Mouse (Mus musculus) yolk sac, embryonic 10.5 days (tissue): ENCODE data around the gene Aim2.

Source experiments
- DNase-seq: peaks from one replicate; pipeline ENCODE4 v3.0.0-alpha.2; 2017; ENCODE audit warnings: low spot score

Gene Aim2

GRCm38 (mm10) chr1:173389901-173390401 is 39.3 kb downstream of the Aim2 start:
- peak; percentile 25 for DNase-seq

DNA sequence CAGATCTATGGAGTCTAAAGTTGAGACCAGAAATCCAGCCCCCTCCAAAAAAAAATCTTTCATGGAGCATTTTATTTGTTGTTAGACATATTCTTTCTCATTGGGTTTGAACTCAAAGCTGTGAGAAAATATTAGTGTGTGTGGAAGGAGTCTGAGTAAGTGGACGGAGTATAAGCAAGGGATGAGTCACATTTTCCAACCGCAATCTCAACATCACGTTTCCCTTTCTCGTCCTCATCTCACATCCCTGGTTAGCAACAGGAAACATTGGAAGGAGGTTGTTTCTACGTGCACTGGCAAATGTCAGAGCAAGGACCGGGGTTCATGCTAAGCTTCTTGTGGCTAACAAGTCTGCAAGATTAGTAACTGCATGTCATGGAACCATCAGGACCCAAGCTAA is 41.1 kb downstream of the Aim2 start:
- DNase-seq: no peak

DNA sequence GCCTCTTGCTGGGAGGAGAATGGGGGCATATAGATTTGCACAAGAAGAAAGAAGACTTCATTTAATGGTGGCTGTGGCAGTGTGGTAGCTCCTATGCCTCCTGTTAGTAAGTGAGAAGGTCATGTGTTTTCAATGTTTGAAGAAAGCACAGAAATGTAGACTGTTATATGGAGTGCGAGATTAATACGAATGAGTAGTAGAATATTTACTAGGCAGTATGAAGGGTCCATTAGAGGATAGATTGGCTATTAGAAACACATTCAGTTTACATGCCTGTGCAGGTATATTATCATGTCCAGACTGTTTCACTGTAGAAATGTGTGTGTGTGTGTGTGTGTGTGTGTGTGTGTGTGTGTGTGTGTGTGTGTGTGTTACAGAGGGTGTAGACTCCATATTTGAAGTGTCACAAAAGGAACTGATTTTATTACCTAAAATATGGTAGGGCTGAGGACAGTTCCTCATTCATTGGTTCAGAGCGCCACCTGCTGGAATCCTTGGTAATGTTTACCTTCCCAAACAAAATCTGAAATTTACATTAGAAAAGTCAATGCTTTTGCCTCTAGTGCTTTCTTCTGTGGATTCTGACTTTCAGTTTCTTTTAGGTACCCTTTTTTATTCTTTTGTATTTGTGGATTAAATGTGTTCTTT is 47.8 kb downstream of the Aim2 start:
- DNase-seq: no peak

GRCm38 (mm10) chr1:173404696-173405309 is 54.1 kb downstream of the Aim2 start:
- no peak for DNase-seq

- DNase-seq: no peak
Observed at GRCm38 (mm10) chr1:173409066-173409465, 58.4 kb downstream of the Aim2 start.

GRCm38 (mm10) chr1:173411863-173412262 is 61.2 kb downstream of the Aim2 start:
- DNase-seq: no peak

- no peak for DNase-seq
Observed at GRCm38 (mm10) chr1:173414631-173415030, 64.0 kb downstream of the Aim2 start.

DNA sequence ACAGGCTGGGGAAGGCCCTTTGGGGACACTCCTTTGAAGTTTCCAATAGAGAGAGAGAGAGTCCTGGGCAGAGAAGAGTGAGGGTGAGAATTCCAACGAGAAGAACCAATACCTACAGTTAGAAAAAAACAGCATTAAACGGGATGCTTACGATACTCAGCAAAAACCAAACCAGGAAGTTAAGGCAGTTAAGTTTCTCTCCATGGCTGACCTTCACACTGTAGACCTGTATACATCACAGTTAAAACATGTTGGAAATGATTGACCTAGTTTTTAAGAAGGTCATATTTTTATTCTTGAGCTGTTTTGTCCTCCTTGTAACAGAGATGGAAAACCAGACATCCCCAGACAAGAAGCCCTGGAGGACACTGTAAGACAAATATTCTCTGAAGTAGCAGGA is 67.8 kb downstream of the Aim2 start:
- DNase-seq: no peak

DNA sequence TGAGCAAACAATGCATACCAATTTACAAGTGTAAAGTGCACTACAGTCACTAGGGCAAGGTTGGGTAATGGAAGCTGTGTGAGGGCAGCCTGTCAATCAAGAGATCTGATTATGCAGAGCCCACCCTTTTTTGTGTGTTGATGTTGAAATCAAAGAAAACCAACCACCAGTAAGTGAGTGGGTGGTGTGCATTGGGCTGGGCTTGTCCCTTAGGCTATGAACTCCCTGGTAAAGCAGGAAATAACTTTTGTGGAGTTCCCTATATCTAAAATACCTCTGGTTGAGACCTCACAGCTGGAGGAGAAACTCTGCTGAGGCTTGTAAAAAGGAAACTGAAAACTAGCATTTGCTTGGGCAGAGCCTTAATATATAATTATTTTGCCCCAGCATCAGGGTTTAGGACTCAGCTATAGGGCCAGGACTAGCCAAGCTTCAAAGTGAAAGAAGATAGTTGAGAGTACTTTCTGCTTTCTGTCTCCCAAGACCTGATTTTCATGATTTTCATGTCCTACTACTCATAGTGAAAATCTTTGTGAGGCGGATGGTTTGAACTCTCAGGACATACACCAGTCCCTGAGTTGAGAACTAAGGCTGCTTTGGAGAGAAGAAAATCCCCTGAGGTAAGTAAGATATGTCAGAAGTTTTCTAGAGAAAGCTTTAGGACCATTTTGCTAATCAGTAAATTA is 68.4 kb downstream of the Aim2 start:
- no peak for DNase-seq

GRCm38 (mm10) chr1:173420374-173420773 is 69.7 kb downstream of the Aim2 start:
- DNase-seq: no peak

DNA sequence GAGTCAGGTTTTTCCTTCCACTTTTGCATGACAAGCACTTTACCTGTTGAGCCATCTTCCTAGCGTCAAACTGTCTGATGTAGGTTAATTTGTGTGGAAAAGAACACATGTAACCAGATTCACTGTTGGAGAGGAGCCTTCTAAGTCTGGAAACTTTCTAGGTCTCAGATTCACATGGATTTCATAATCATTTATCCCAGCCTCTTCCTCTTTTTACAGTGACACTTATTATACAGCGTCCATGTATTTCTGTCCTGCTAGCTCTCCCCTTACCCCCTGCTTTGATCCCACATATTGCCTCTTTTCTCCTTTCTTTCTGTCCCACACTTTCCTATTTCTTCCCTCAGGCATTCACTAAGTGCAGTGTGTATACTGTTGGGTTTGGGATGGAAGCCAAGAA is 75.7 kb downstream of the Aim2 start:
- no peak for DNase-seq

DNA sequence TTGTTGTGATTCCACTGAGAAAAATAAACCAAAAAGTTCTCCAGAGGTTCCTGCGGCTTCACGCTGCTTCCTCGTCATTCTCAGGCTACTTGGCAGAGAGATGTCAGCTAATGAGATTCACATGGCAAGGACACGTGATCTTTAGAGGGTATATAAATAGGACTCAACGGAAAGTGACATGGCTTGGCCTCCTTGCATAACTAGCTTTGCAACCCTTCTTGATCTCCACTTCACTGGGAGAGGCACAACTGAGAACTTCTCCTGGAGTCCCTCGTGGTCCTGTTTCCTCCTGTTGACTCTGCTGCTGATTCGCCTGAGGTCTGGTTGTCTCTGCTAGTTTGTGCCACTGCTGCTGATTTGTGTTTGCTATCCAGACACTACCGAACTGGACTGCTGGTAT is 76.7 kb downstream of the Aim2 start:
- no peak for DNase-seq

DNA sequence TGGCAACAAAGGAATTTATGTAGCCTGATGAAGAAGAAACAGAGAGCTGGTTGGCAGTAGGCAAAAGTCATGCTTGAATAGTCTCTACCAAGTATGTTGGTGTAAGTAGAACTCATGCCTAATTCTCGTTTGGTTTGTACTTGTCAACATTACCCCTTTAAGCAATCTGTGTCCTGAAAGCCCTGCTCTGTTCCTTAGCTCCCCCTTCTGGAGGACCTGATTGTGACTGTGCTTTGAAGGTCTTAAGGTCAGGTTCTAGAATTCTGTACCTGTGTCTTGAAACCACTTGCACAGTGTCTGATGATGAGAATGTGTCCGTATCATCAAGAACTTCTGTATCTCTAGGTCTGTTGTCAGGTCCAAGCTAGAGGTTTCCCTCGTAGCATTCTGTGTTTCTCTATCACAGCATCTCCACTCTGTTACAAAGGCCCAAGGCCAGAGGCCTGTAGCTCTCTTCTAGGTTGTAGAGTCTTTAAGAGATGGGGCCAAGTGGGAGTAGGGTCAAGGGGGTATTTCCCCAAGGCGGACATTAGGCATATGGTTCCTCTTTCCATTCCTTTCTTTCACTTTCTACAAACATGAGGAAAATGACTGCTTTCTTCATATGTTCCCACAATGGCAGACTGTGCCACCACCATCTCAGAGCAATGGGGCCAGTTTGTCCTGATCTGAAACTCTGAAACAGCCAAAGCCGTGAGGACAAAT is 79.5 kb downstream of the Aim2 start:
- no peak for DNase-seq

DNA sequence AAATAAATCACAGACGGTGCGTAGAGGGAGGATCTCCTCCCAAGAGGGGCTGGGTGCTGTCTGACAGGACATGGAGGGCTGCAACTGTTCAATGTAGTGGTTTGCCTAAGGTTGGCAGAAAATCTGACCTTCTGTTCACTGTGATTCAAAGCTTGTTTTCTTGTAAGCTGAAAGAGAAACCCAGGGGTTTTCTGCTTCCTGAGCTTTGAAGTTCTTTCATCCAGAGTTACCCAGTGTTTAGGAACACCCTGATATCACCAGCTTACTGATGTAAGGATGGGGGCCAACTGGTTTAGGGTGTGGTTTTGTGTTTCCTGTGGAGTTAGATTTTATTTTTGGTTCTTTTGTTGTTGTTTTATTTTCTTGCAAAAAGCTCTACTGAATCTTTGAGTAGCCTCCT is 81.7 kb downstream of the Aim2 start:
- DNase-seq: no peak

- DNase-seq: no peak
Observed at GRCm38 (mm10) chr1:173437161-173437953, 86.7 kb downstream of the Aim2 start.

DNA sequence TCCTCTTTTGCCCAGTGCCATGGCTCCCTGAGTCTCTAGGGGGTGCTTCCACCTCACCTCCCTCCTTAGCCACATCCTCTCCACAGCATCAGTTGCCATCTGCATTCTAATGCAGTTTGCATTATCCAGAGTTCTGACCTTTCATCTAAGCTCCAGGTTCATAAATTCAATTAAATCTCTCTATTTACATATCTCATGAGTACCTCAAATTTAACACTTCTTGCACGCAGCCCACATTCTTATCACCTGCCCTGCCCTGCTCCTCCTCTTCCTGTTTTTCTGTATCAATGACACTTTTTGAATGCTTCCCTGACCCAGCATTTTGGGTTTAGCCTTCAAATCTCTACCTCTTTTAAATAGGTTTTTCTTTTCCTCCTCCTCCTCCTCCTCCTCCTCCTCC is 90.0 kb downstream of the Aim2 start:
- DNase-seq: no peak

DNA sequence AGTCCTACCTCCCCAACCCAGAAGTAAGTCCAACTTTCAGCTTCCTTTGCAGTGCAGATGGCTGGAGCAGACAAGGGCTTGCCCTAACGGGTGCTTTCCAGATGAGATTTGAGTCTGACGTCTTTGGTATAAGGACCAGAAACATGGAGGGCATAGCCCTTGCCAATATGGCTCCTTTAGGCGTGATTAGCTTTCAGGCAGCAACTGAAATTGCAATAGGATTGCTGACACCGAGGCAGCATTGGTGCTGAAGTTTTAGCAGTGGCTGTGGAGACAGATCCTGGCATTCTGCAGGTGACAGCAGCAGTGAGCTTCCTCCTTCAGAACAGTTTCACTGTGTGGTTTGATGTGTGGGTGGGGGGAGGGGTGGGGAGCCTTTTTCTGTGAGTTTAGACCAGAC is 90.5 kb downstream of the Aim2 start:
- DNase-seq: no peak

GRCm38 (mm10) chr1:173443061-173443460 is 92.4 kb downstream of the Aim2 start:
- no peak for DNase-seq

GRCm38 (mm10) chr1:173447067-173447466 is 96.4 kb downstream of the Aim2 start:
- DNase-seq: no peak

GRCm38 (mm10) chr1:173450621-173451020 is 99.9 kb downstream of the Aim2 start:
- DNase-seq: no peak

DNA sequence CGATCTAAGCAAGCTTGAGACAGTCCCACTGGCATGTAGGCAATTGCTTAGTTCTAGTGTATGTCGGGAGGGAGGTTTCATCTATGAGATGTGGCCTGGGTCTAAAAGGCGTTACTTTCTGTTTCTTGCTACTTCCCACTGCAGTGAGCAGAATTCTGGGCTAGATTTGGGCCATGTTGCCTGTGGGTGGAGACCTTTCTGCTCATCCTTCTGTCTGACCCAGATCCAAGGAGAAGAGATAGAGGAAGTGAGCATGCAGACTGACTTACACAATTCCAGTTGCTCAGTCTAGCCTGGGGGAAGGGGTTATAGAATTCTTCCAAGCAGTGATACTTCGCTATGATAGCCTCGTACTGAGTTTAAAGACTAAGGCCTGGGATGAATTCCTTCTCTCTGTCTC is 101.0 kb downstream of the Aim2 start:
- DNase-seq: no peak
